Mouse (Mus musculus): Measurements from ENCODE around the gene Myo9a. TPM values are rescaled to one million over a fixed set of nuclear protein-coding genes. Genes with fewer than 3 reads are reported as not detected.
A peak's percentile ranks its signal among the peaks of the same experiment; 100 is the strongest.

The Myo9a gene
- polyA plus RNA-seq (2015; fragmentation: Nextera tagmentation; extraction: Ambion mirVana): 24.6 and 25.1 TPM in 2 replicates

DNA sequence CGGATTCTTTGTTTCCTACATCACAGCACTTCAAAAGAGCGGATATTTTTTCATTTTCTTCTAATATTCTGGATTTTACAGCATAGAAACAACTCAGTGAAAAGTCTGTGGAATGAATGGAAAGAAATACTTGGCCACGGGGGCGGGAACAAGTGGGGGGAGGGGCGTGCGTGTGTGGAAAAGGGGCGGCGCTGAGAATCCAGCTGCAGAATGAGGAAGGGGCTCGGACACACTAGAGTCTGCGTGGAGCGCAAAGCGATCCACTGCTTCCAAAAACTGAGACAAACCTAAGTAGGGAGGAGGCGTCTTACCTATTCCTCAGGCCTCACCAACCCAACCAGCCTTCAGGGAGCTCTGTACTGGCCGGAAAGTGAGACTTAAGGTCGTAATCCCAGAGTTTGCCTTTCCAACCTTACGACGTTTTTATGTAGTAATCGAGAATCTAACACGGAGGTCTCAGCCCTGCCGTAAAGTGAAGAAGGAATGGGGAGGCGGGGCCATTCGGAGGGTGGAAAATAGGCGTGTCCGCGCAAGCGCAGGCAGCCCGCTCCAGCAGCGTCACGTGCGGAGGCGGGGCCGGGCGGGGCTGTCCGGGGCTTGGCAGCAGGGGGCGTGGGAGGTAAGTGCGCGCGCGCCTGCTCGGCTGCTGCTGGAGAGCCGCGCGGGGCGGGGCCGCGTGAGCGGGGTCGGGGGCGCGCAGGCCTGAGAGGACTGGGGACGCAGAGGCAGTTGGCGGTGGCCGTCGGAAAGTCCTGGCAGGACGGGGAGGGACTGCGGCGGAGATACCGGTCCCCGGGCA is at the start of gene Myo9a, which contains the start of gene Senp8:
Myo9a (plus strand) TSS at position 630 of the 799 bp plus-strand sequence.
Senp8 (minus strand) TSS at position 444 of the 799 bp plus-strand sequence.
- WGBS: under 1% methylated on average over 59 of the region's 59 CpGs

DNA sequence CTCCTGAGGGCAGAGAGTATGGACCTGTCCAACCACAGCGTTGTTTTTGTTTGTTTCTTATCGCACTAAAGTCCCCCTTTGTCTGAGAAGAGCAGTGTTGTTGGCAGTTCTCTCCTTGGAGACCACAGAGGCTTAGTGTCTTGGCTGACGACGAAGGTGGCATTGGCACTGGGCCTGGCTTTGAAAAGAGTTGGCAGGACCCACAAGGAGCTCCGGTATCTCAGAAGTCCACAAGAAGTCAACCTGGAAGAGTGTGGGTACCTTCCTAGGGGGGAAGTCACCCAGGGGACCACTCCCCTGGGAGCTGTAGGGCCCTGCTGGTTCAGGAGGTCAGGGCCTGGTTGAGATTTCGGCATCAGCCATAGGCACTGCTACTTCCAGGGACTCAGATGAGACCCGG is 49.6 kb upstream of the Myo9a start:
- Histone ChIP-seq H3K4me3 (no peak overlapping the region), H3K9me3 (no peaks in the 10 kb centered on the region), H3K27me3 (no peaks in the 10 kb centered on the region), H3K36me3 (no peaks in the 10 kb centered on the region), H3K27ac (replicated peaks) (no peak overlapping the region), H3K4me1 (replicated peaks) (no peaks in the 10 kb centered on the region), H3K9ac (no peak overlapping the region), H3K4me2 (no peak overlapping the region)
- WGBS: 62% methylated on average over 7 of the region's 7 CpGs
- no peak for ATAC-seq (ENCODE audit: low FRiP score, low read depth)

More for the DNA sequence above, at the start of gene Myo9a, which contains the start of gene Senp8:
- peak; percentile 95 for ATAC-seq (ENCODE audit: low FRiP score, low read depth)
- Histone ChIP-seq H3K36me3 (no peaks in the 10 kb centered on the region), H3K9me3 (no peaks in the 10 kb centered on the region), H3K4me2 (peak within 1 kb of the TSS; percentile 84), H3K4me1 (replicated peaks) (peaks cover 19% of the 10 kb centered on the region), H3K27me3 (no peaks in the 10 kb centered on the region), H3K4me3 (peak within 1 kb of the TSS; percentile 97), H3K27ac (replicated peaks) (peak within 1 kb of the TSS; percentile 89), H3K9ac (peak within 1 kb of the TSS; percentile 95)

DNA sequence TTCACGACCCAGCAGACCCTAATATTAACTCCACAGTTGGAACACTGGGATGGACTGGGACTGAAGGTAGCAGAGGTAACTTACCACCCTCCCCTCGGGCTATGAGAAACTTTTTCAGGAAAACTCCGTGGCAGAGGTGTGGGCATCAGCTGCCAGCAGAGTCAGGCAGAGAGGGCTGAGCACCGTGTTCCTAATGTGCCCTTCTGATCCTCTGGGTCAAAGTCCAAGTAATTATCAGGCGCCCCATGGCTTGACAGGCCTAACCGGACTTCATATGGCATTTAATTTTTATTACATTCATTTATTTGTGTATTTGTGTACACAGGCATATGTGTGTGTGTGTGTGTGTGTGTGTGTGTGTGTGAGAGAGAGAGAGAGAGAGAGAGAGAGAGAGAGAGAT is 47.6 kb upstream of the Myo9a start:
- Histone ChIP-seq H3K4me2 (no peak overlapping the region), H3K36me3 (no peaks in the 10 kb centered on the region), H3K9me3 (no peaks in the 10 kb centered on the region), H3K27ac (replicated peaks) (no peak overlapping the region), H3K4me1 (replicated peaks) (no peaks in the 10 kb centered on the region), H3K27me3 (no peaks in the 10 kb centered on the region), H3K4me3 (no peak overlapping the region), H3K9ac (no peak overlapping the region)
- WGBS: 75% methylated on average over 6 of the region's 6 CpGs
- ATAC-seq (ENCODE audit: low FRiP score, low read depth): no peak

DNA sequence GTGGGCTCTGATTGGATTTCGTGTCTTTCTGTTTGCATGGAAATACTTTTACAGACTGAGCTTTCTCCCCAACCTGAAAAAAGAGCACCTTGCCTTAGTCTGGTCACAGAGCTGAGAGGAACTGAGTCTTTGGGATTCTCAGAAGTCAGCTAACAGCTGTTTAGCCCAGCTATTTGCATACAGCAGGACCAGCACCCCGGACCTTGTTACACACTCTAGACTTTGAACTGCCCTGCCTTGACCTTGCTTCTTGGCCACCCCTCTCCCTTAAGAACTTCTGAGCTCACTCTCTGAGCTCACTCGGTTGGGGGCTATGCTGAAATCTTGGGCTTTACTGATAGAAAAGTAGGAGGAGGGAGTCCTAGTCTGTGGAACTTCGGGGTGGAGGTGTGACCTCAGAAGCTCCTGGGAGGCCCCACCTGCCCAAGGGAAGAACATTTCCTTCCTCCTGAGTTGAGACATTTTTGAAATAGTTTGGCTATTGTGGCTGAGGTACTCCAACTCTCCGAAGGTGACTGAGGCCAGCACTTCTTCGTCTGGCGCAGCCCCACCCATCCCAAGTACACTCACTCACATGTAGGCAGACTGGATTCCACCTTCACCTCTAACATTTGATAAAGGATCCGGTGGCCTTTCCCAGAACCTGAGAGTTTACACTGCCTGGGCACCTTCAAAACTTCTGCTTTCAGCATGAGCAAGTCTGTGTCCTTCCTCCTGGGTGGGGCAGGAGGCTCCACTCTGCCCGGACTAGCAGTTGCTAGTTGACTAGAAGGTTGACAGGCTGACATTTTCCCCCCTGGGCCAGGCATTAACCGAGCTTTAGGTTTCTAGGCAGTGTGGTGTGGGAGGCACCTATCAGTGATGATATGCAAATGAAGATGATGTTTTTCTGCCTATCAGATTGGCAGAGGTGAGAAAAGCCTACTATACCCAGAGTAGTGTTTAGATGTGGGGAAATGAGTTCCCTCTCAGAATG is 43.6 kb upstream of the Myo9a start:
- no peaks in the 10 kb centered on the region for H3K27me3 ChIP-seq
- H3K9ac ChIP-seq: no peak overlapping the region
- no peak overlapping the region for H3K4me3 ChIP-seq
- H3K36me3 ChIP-seq: no peaks in the 10 kb centered on the region
- no peak overlapping the region for H3K4me2 ChIP-seq
- no peaks in the 10 kb centered on the region for H3K9me3 ChIP-seq
- H3K4me1 ChIP-seq (replicated peaks): no peaks in the 10 kb centered on the region
- H3K27ac ChIP-seq (replicated peaks): no peak overlapping the region
- WGBS: 72% methylated on average over 10 of the region's 10 CpGs
- ATAC-seq (ENCODE audit: low FRiP score, low read depth): no peak

DNA sequence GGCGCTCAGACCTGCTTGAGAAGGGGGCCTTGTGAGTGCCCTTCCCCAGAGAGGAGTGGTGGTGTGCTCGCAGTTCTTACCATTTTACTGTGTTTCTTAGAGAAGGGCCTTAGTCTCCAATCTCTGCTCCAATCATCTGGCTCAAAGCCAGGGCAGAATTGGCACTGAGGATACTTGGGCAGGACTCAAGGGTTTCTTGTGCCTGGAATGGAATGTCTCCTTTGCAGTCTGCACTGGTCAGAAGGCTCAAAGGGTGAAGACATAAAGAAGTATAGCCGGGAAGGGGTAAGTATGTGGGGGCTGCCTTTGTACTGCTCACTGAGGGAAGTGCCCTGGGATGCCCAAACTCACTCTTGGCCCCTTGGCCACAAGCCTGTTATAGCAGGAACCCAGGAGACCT is 41.5 kb upstream of the Myo9a start:
- no peak for ATAC-seq (ENCODE audit: low FRiP score, low read depth)
- WGBS: 82% methylated on average over 3 of the region's 3 CpGs
- no peak overlapping the region for H3K4me2 ChIP-seq
- no peaks in the 10 kb centered on the region for H3K36me3 ChIP-seq
- no peaks in the 10 kb centered on the region for H3K9me3 ChIP-seq
- no peaks in the 10 kb centered on the region for H3K27me3 ChIP-seq
- no peak overlapping the region for H3K27ac ChIP-seq (replicated peaks)
- H3K9ac ChIP-seq: no peak overlapping the region
- H3K4me3 ChIP-seq: no peak overlapping the region
- H3K4me1 ChIP-seq (replicated peaks): no peaks in the 10 kb centered on the region

DNA sequence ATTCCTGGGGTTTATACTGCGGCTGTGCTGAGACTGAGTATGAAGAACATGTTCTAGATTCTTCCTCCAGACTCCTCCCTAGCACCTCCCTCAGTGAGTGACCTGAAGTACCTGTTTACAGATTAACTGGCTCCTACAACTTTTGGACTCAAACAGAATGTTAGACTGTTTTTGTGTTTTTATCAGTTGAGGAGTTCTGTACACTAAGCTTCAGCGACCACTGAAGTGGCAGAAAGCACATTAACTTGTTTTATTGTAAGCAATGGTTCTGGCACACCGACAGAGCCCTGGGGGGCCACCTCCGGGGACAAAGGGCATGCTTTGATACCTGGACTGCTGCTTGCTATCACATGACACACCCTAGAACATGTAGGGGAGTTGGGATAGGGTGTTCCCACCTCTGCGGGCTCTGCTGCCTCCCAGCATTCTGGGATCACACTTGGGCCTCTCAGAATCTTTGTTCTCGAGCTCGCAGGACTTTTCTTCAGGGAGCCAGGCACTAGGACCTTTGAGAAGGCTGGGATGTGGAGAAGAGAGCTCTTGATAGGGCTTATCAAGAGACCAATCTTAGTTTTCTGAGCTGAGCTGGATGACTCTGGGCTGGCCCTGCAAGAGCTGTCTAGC is 34.3 kb upstream of the Myo9a start:
- Histone ChIP-seq H3K4me3 (no peak overlapping the region), H3K36me3 (no peaks in the 10 kb centered on the region), H3K9ac (no peak overlapping the region), H3K4me2 (no peak overlapping the region), H3K27ac (replicated peaks) (no peak overlapping the region), H3K9me3 (no peaks in the 10 kb centered on the region), H3K4me1 (replicated peaks) (no peaks in the 10 kb centered on the region), H3K27me3 (no peaks in the 10 kb centered on the region)
- ATAC-seq (ENCODE audit: low FRiP score, low read depth): no peak
- WGBS: 84% methylated on average over 7 of the region's 7 CpGs

DNA sequence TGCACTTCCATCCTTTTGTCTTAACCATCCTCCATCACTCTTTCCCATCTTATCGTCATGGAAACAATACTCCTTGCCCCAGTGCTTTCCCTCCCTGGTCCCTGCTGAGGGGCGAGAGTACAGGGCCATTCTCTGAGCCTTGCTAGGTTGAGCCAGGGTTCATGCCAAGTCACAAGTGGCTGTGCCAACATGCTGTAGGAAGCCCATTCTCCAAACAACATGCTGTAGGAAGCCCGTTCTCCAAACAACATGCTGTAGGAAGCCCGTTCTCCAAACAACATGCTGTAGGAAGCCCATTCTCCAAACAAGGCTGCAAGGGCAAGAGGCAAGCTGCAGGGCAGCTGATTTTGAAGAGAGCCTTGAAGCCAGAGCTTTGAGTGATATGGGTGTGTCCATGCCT is 32.5 kb upstream of the Myo9a start:
- H3K27ac ChIP-seq (replicated peaks): no peak overlapping the region
- no peak overlapping the region for H3K4me2 ChIP-seq
- H3K36me3 ChIP-seq: no peaks in the 10 kb centered on the region
- no peaks in the 10 kb centered on the region for H3K9me3 ChIP-seq
- H3K4me3 ChIP-seq: no peak overlapping the region
- 72% methylated on average over 4 of the region's 4 CpGs for WGBS
- H3K4me1 ChIP-seq (replicated peaks): peaks cover 1% of the 10 kb centered on the region
- no peak for ATAC-seq (ENCODE audit: low FRiP score, low read depth)
- no peak overlapping the region for H3K9ac ChIP-seq
- H3K27me3 ChIP-seq: no peaks in the 10 kb centered on the region

DNA sequence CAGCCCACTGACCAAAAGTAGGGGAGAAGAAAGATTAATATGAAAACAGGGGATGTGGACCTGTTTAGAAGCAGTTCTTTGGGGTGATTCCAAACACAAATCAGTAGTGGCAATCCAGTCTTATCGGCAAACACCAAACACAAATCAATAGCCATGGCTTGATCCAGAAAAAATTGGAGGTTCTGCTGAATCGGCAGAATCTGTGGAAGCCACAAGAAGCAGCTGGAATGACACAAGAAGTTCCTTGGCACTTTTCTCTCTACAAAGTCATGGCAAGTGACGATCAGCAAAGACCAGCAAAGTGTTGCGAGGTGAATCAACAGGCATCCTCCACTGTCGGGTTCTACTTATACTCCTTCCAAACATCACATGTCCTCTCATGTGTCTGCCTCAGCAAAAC is 29.6 kb upstream of the Myo9a start:
- ATAC-seq (ENCODE audit: low FRiP score, low read depth): no peak
- H3K4me1 ChIP-seq (replicated peaks): peaks cover 15% of the 10 kb centered on the region
- H3K36me3 ChIP-seq: no peaks in the 10 kb centered on the region
- H3K4me3 ChIP-seq: no peak overlapping the region
- WGBS: 90% methylated on average over 5 of the region's 5 CpGs
- H3K27me3 ChIP-seq: no peaks in the 10 kb centered on the region
- no peak overlapping the region for H3K9ac ChIP-seq
- no peaks in the 10 kb centered on the region for H3K9me3 ChIP-seq
- H3K4me2 ChIP-seq: no peak overlapping the region
- no peak overlapping the region for H3K27ac ChIP-seq (replicated peaks)

DNA sequence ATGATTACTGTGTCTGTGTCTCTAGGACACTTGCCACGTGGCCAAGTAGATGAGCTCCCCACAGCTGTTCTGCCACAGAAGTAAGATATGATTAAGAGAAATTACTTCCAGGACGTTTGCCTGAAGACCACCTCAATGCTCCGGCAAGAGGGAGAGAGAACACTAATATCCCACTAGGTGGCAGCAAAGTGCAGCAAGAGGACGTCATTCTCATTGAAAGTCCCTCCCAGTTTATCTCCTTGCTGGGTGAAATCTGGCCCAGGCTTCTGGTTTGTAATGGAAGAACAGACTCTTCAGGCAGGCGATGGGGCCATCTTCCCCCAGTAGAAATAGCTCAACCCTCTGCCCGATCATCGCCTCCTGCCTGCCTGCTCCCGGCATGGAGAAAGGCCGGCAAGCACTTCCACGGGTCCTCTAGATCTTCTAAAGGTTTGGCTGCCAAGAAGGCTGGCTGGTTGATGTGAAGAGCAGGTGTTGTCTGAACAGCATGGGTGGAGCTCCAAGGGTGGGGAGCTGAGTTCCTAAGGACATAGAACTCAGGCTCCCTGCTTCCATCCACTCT is 27.5 kb upstream of the Myo9a start:
- Histone ChIP-seq H3K4me1 (replicated peaks) (peaks cover 15% of the 10 kb centered on the region), H3K36me3 (no peaks in the 10 kb centered on the region), H3K27ac (replicated peaks) (no peak overlapping the region), H3K4me2 (peak overlapping the region; percentile 52), H3K9ac (peak overlapping the region; percentile 21; the same call in 1 of the 2 replicates), H3K27me3 (no peaks in the 10 kb centered on the region), H3K4me3 (peak overlapping the region; percentile 16; the same call in 1 of the 2 replicates), H3K9me3 (no peaks in the 10 kb centered on the region)
- peak; percentile 59; the same call in 1 of the 2 replicates for ATAC-seq (ENCODE audit: low FRiP score, low read depth)
- 21% methylated on average over 10 of the region's 10 CpGs for WGBS

DNA sequence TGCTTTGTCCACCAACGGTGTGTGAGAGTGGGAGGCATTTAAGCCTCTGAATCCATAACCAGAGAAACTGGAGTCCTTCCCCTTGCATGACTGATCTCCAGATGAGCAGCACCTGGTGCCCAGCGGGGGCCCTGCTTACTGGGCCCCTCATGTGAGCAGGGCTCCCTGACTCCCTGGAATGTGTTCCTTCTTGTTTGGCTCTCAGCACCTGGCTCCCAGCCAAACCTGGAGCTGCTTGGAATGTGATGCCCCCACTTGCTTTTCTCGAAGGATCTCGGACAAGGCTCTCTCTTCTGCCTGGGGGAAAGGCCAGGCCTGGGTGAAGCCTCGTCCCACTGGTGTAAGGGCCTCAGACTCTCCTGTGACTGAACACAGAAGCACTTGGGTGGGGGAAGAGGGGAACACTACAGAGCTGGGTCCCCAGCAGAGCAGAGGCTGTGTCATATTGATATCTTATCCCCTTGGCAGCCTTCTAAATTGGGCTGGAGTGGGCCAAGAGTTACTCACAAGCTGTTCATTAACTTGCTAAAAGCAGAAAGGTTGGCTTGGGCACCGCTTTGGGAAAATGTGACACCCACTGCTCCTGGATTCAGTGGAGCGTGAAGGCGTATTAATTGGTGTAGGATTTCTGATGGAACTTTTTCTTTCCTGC is 26.8 kb upstream of the Myo9a start:
- no peak overlapping the region; the same call in 1 of the 2 replicates for H3K4me2 ChIP-seq

DNA sequence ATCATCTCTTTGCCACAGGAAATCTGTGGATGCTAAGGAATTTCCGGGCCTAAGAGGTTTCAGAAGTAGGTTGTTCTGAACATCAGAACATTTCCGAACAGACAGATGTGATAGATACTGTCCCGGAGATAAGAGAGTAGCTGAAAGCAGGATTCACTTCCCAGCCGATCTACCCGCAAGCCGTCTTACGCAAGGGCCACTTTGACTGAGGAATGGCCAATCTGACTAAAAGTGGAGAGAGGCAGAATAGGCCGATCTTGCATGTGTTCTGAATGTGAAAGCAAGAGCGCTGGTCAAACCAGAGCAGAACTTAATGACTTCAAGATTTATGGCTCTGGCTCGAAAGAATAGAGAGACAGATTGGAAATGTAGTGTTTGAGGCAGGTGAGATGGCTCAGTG is 25.2 kb upstream of the Myo9a start:
- H3K9ac ChIP-seq: no peak overlapping the region
- no peaks in the 10 kb centered on the region for H3K36me3 ChIP-seq
- no peak overlapping the region for H3K27ac ChIP-seq (replicated peaks)
- H3K9me3 ChIP-seq: no peaks in the 10 kb centered on the region
- no peak overlapping the region for H3K4me3 ChIP-seq
- WGBS: 88% methylated on average over 10 of the region's 10 CpGs
- peaks cover 15% of the 10 kb centered on the region for H3K4me1 ChIP-seq (replicated peaks)
- H3K27me3 ChIP-seq: no peaks in the 10 kb centered on the region
- ATAC-seq (ENCODE audit: low FRiP score, low read depth): no peak
- no peak overlapping the region for H3K4me2 ChIP-seq

More for the DNA sequence above, 26.8 kb upstream of the Myo9a start:
- Histone ChIP-seq H3K27me3 (no peaks in the 10 kb centered on the region), H3K9ac (no peak overlapping the region), H3K4me3 (no peak overlapping the region), H3K9me3 (no peaks in the 10 kb centered on the region), H3K27ac (replicated peaks) (no peak overlapping the region), H3K36me3 (no peaks in the 10 kb centered on the region), H3K4me1 (replicated peaks) (peaks cover 15% of the 10 kb centered on the region)
- WGBS: 59% methylated on average over 8 of the region's 8 CpGs
- 0 out of 2 replicates have a peak, but pooled peaks have one; percentile 27 for ATAC-seq (ENCODE audit: low FRiP score, low read depth)
